Mouse (Mus musculus) bone marrow macrophage, adult 2 months (primary cell): ENCODE data around the gene Setd7.

Experiments used
- CTCF ChIP-seq: IDR thresholded peaks from 2 replicates; pipeline ENCODE4 v1.5.1; 2012; ENCODE audit warnings: low read depth, mild to moderate bottlenecking, low read length, moderate library complexity
- POLR2A ChIP-seq: IDR thresholded peaks from 2 replicates; pipeline ENCODE4 v1.6.1; 2012; ENCODE audit warnings: mild to moderate bottlenecking, low read depth, low read length, borderline replicate concordance

GRCm38 (mm10) chr3:51552197-51552596 lies 8.5 kb downstream of the Setd7 start:
- TF ChIP-seq CTCF (no peak), POLR2A (no peak)
